Mouse (Mus musculus) hindlimb bud, embryonic 11.5 days (tissue): ENCODE data around the gene Traf6.
"Not testable (repeated sequence)": the region's sequence is repeated elsewhere in the genome, so short reads cannot be mapped to it uniquely, and the experiment has no call there.

Source experiments
- DNase-seq: peaks from one replicate; pipeline ENCODE4 v3.0.0-alpha.2; 2012; ENCODE audit warnings: low read depth, low spot score; ENCODE audit errors: extremely low spot score

Traf6 gene

GRCm38 (mm10) chr2:101693577-101694215, 15.5 kb downstream of the Traf6 start:
- no peak for DNase-seq

GRCm38 (mm10) chr2:101695584-101695983, 17.4 kb downstream of the Traf6 start:
- no peak for DNase-seq

GRCm38 (mm10) chr2:101699284-101699683, 21.1 kb downstream of the Traf6 start:
- DNase-seq, result no peak

GRCm38 (mm10) chr2:101705941-101706485, 27.8 kb downstream of the Traf6 start:
- no peak for DNase-seq

DNA sequence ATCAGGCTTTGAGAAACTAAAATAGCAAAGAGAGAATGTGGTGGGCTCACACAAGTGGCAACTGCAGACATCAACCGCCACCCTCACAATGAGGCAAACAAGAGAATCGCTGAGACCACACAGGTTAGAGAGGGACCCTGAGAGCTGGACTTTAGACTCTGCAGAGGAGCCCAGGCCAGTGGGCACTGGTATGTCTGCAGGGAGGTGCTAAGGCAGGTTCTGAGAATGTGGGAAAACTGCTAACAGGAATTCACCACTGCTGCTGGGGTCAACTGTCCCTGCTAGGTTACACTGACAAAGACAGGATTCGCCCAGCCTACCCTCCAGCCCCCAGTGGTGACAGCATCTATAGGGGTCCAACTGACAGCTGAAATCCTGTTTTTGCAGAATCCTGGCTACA, 33.4 kb downstream of the Traf6 start:
- DNase-seq, result no peak

DNA sequence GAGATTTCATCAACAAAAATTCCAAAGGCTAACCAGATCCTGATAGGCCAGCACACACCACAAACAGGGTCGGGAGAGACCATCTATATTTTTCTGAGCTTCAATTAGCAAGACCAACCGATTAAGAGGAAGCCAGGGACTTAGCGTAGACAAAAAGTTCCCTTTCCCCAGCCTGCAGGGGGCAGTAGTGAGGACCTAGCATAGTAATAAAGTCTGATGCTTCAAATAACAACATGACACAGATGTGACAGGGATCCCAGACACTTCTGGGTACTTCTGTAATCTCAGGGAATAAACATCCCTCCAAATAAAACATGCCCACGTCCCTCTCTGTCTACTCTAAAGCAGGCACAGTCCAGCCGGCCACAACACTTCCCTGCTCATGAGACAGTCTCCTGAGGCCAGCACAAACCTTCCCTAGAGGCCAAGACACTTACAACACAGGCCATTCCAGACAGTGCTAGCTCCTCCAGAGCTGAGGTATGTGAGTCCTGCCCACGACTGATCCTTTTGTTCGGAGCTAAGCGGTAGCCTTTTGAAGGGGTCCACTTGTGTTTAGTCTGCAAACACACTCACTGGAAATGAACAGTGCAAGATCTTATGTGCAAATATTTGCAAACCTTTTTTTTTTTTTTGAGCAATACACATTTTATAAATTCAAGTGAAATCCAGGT, 37.6 kb downstream of the Traf6 start:
- DNase-seq, result no peak

GRCm38 (mm10) chr2:101717162-101717561, 38.9 kb downstream of the Traf6 start:
- DNase-seq, result no peak

DNA sequence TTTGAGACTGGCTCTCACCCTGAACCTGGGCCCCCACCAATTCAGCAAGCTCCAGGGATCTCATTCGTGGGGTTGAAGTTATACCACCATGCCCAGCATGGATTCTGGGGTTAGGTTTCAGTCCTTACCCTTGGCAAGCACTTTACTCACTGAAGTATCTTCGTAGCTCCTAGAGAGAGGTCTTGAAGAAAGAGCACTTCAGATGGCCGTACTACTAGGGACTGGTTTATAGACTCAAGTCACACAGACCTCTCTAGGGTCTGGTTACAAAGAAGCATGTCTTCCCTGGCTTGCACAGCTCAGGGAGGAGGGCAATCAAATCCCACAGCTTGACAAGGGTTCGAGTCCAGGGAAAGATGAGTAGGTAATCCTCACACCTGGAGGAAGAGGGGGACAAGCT, 43.6 kb downstream of the Traf6 start:
- no peak for DNase-seq

DNA sequence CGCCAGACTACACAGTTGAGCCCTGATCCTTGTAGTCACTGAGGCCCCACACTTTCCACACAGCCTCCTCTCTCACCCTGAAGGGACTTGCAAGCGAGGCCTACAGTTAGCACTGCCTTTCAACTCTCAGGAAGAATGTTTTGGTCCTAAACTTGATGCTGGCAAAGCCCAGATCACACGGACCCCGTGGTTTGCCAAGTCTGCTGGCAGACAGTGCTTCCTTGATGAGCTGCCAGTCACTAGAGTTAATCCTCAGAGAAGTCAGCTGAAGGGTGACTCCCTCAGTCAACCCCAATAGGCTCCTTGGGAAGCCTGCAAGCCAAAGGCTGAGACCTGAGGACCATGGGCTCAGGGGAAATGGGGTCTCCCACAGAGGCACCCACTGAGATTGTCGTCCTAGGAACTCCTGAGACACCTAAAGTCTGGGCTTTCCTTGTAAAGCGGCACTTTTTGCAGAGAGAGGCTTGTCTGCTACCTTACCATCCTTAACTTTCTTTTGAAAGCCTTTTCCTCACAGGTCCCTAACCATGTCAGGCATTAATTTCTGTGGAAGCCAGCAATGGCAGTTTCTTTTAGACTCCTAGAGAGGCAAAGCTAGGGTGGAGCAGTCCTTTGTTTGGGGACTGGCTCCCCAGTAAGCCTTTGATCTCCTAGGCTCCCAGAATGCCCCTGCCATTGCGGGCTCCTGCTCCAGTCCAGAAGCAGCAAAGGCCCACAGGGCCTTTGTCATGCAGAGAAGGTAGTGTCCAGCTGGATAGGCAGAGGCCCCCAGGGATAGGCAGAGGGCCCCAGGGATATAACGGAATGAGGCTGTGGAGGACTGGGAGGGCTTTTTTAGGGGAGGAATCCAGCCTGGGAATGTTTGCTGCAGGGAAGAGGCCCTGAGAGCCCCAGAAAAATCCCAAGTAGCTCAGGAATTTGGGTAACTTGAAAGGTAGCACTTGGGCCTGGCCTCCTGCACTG, 44.4 kb downstream of the Traf6 start:
- no peak for DNase-seq

GRCm38 (mm10) chr2:101723333-101723881, 45.2 kb downstream of the Traf6 start:
- DNase-seq, result no peak

GRCm38 (mm10) chr2:101727787-101728186, 49.6 kb downstream of the Traf6 start:
- DNase-seq, result no peak

- no peak for DNase-seq
Observed at GRCm38 (mm10) chr2:101729472-101729871, 51.2 kb downstream of the Traf6 start.

- no peak for DNase-seq
Observed at GRCm38 (mm10) chr2:101730972-101731371, 52.7 kb downstream of the Traf6 start.

- DNase-seq, result no peak
Observed at GRCm38 (mm10) chr2:101732777-101733210, 54.6 kb downstream of the Traf6 start.

GRCm38 (mm10) chr2:101733564-101733963, 55.3 kb downstream of the Traf6 start:
- DNase-seq, result no peak

GRCm38 (mm10) chr2:101739914-101740313, 61.7 kb downstream of the Traf6 start:
- no peak for DNase-seq

- DNase-seq, result no peak
Observed at GRCm38 (mm10) chr2:101741653-101742052, 63.4 kb downstream of the Traf6 start.

GRCm38 (mm10) chr2:101742072-101742860, 64.0 kb downstream of the Traf6 start:
- DNase-seq, result no peak

- not testable (repeated sequence) for DNase-seq
Observed at GRCm38 (mm10) chr2:101745656-101746055, 67.4 kb downstream of the Traf6 start.

DNA sequence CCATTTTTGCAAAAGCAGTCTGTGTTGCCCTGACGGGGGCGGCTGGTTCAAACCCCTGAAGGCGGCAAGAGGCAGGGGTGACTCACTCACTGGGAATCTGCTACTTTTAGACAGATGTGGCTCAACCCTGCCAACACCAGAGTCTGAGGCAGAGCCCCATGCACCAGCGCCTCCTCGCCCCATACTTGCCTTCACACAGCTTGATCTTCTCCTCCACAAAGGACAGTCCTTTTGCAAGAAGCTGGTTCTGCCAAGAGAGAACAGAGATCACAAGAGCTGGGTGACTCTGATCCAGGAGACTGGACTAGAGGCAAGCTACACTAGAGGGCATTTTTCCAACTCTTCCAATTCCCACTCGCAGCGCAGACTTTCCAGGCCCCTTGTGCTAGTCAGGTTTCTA, 68.3 kb downstream of the Traf6 start:
- no peak for DNase-seq
